Mouse (Mus musculus): Measurements from ENCODE around the gene Ccdc88a. TPM values are rescaled to one million over a fixed set of nuclear protein-coding genes. Genes with fewer than 3 reads are reported as not detected.

Gene Ccdc88a
- polyA plus RNA-seq, 1 experiment from 2014 or later, result 26.2 TPM

GRCm38 (mm10) chr11:29548504-29549424 is 175.3 kb downstream of the Ccdc88a start:
- peaks cover 9% of the 10 kb centered on the region for H3K4me1 ChIP-seq (ENCODE audit: control insufficient read depth, insufficient read depth, low read length)
- H3K36me3 ChIP-seq (ENCODE audit: control insufficient read depth, insufficient read depth, low read length), result peaks cover 30% of the 10 kb centered on the region
- ATAC-seq (ENCODE audit: low read depth) (no peak), DNase-seq (ENCODE audit: low spot score) (no peak)
- WGBS, result 24% methylated on average over 23 of the region's 23 CpGs
- peak overlapping the region; percentile 90 for H3K9ac ChIP-seq (ENCODE audit: low read depth, low read length)
- H3K27me3 ChIP-seq (replicated peaks; ENCODE audit: control insufficient read depth, insufficient read depth, low read length), result no peaks in the 10 kb centered on the region
- H3K9me3 ChIP-seq (ENCODE audit: control insufficient read depth, low read length), result no peaks in the 10 kb centered on the region
- H3K27ac ChIP-seq (replicated peaks; ENCODE audit: low read depth, low read length), result peak overlapping the region; percentile 84; the same call in 1 of the 2 replicates
- H3K4me2 ChIP-seq (ENCODE audit: low read depth, low read length), result peak overlapping the region; percentile 66
- H3K4me3 ChIP-seq (ENCODE audit: low read depth, low read length), result peak overlapping the region; percentile 75

GRCm38 (mm10) chr11:29549425-29549778 is 175.9 kb downstream of the Ccdc88a start:
- WGBS, result 82% methylated on average over 1 of the region's 1 CpGs
- H3K4me2 ChIP-seq (ENCODE audit: low read depth, low read length), result no peak overlapping the region
- H3K4me1 ChIP-seq (ENCODE audit: control insufficient read depth, insufficient read depth, low read length), result peaks cover 9% of the 10 kb centered on the region
- no peak overlapping the region for H3K9ac ChIP-seq (ENCODE audit: low read depth, low read length)
- no peaks in the 10 kb centered on the region for H3K27me3 ChIP-seq (replicated peaks; ENCODE audit: control insufficient read depth, insufficient read depth, low read length)
- no peak for ATAC-seq (ENCODE audit: low read depth)
- no peak overlapping the region for H3K4me3 ChIP-seq (ENCODE audit: low read depth, low read length)
- H3K36me3 ChIP-seq (ENCODE audit: control insufficient read depth, insufficient read depth, low read length), result peaks cover 24% of the 10 kb centered on the region
- H3K9me3 ChIP-seq (ENCODE audit: control insufficient read depth, low read length), result no peaks in the 10 kb centered on the region
- DNase-seq (ENCODE audit: low spot score), result no peak
- H3K27ac ChIP-seq (replicated peaks; ENCODE audit: low read depth, low read length), result no peak overlapping the region

Other genes starting within 250 kb of the Ccdc88a start
- gene Pnpt1, start 242.9 kb upstream of the Ccdc88a start, polyA plus RNA-seq (2014; fragmentation: Nextera tagmentation; extraction: Ambion mirVana), result 34.9 and 39.0 TPM in 2 replicates
- gene Ppp4r3b, start 200.8 kb upstream of the Ccdc88a start, polyA plus RNA-seq (2014; fragmentation: Nextera tagmentation; extraction: Ambion mirVana), result 65.8 and 73.1 TPM in 2 replicates
- gene Cfap36, start 126.2 kb upstream of the Ccdc88a start, polyA plus RNA-seq (2014; fragmentation: Nextera tagmentation; extraction: Ambion mirVana), result 54.9 and 55.3 TPM in 2 replicates
- gene Prorsd1, start 141.4 kb downstream of the Ccdc88a start, polyA plus RNA-seq (2014; fragmentation: Nextera tagmentation; extraction: Ambion mirVana), result 28.1 and 33.1 TPM in 2 replicates
- gene Mtif2, start 152.8 kb downstream of the Ccdc88a start, polyA plus RNA-seq (2014; fragmentation: Nextera tagmentation; extraction: Ambion mirVana), result 23.6 and 34.2 TPM in 2 replicates
- gene Clhc1, start 174.3 kb downstream of the Ccdc88a start, polyA plus RNA-seq (2014; fragmentation: Nextera tagmentation; extraction: Ambion mirVana), result 0.12 and 0.15 TPM in 2 replicates
- 1,401 and 1,473 TPM in 2 replicates for gene Rps27a, start 174.5 kb downstream of the Ccdc88a start, polyA plus RNA-seq (2014; fragmentation: Nextera tagmentation; extraction: Ambion mirVana)